Mouse (Mus musculus) spleen, adult 2 months (tissue): ENCODE data around the gene Hist1h4j. TPM values are rescaled to one million over a fixed set of nuclear protein-coding genes. Genes with fewer than 3 reads are reported as not detected.
A peak's percentile ranks its signal among the peaks of the same experiment; 100 is the strongest.
"Not testable (repeated sequence)": the region's sequence is repeated elsewhere in the genome, so short reads cannot be mapped to it uniquely, and the experiment has no call there.

Experiments used
- DNase-seq, 2 experiments: peaks; one replicate each; pipeline versions ENCODE4 v3.0.0 to v3.0.0-alpha.2; 2012 to 2021; ENCODE audit warnings: low spot score in 2 of 2, low read depth in 1 of 2
- H3K27ac ChIP-seq: fragments of 200-500 bp; 2 replicates; pipeline ENCODE4 v1.5.1; 2012; ENCODE audit warnings: low read length, inconsistent platforms; ENCODE audit not compliant: insufficient read depth
- H3K27me3 ChIP-seq: fragments of 200-500 bp; 2 replicates; pipeline ENCODE4 v1.6.1; 2012; ENCODE audit warnings: mild to moderate bottlenecking, moderate library complexity, low read length, inconsistent platforms; ENCODE audit not compliant: control insufficient read depth, insufficient read depth
- H3K36me3 ChIP-seq: fragments of 200-500 bp; 2 replicates; pipeline ENCODE4 v1.6.1; 2012; ENCODE audit warnings: mild to moderate bottlenecking, low read length, inconsistent platforms; ENCODE audit not compliant: control insufficient read depth, insufficient read depth
- H3K4me1 ChIP-seq: fragments of 200-500 bp; 2 replicates; pipeline ENCODE4 v1.6.1; 2011; ENCODE audit warnings: inconsistent platforms; ENCODE audit not compliant: control insufficient read depth, insufficient read depth, insufficient read length
- H3K4me3 ChIP-seq: fragments of 200-500 bp; 2 replicates; pipeline ENCODE4 v1.5.1; 2011; ENCODE audit warnings: mild to moderate bottlenecking, inconsistent platforms; ENCODE audit not compliant: insufficient read depth, insufficient read length; ENCODE audit errors: extremely low read depth
- CTCF ChIP-seq: fragments of 200-500 bp; IDR thresholded peaks from 2 replicates; pipeline ENCODE4 v1.5.1; 2011; ENCODE audit warnings: mild to moderate bottlenecking, inconsistent platforms; ENCODE audit not compliant: insufficient read depth, insufficient read length, insufficient replicate concordance; ENCODE audit errors: extremely low read depth
- POLR2A ChIP-seq: fragments of 200-500 bp; IDR thresholded peaks from 2 replicates; pipeline ENCODE4 v1.6.1; 2011; ENCODE audit warnings: low read depth, low read length, inconsistent platforms
- WGBS: fragments of 180-500 bp; shearing (Covaris S2); methylation state at CpG from one replicate; pipeline ENCODE4 v1.1.7; 2018; 5-methylcytosine and 5-hydroxymethylcytosine counted together
- polyA plus RNA-seq: library from polyadenylated mRNA; depleted of rRNA; stranded (reverse); fragments of >200 nt; gene quantifications from 2 replicates; pipeline ENCODE4 v1.2.3, GENCODE M21; 2012

Gene Hist1h4j
- polyA plus RNA-seq, 1 experiment, result 9.1 TPM

GRCm38 (mm10) chr13:21751417-21751816 lies 16.6 kb downstream of the Hist1h4j start:
- peaks cover 9% of the 10 kb centered on the region for H3K4me1 ChIP-seq
- H3K27me3 ChIP-seq, result no peaks in the 10 kb centered on the region
- no peak for DNase-seq
- no peak overlapping the region for H3K27ac ChIP-seq
- TF ChIP-seq POLR2A (no peak), CTCF (no peak)
- no peak overlapping the region; the same call in 1 of the 2 replicates for H3K4me3 ChIP-seq
- H3K36me3 ChIP-seq, result no peaks in the 10 kb centered on the region

- H3K36me3 ChIP-seq, result no peaks in the 10 kb centered on the region
- no peak overlapping the region; the same call in 1 of the 2 replicates for H3K27ac ChIP-seq
- H3K4me1 ChIP-seq, result peaks cover 9% of the 10 kb centered on the region
- H3K27me3 ChIP-seq, result no peaks in the 10 kb centered on the region
- H3K4me3 ChIP-seq, result no peak overlapping the region
- no peak for TF ChIP-seq CTCF
- no peak for TF ChIP-seq POLR2A
- 82% methylated on average over 3 of the region's 3 CpGs for WGBS
- no peak for DNase-seq
Observed at GRCm38 (mm10) chr13:21751827-21752226, 17.0 kb downstream of the Hist1h4j start.

GRCm38 (mm10) chr13:21752356-21752755 lies 17.5 kb downstream of the Hist1h4j start:
- Histone ChIP-seq H3K27me3 (no peaks in the 10 kb centered on the region), H3K4me3 (no peak overlapping the region), H3K36me3 (no peaks in the 10 kb centered on the region), H3K4me1 (peaks cover 9% of the 10 kb centered on the region), H3K27ac (0 out of 2 replicates have a peak overlapping the region, but pooled peaks have one; percentile 10)
- no peak for DNase-seq
- no peak for TF ChIP-seq POLR2A
- TF ChIP-seq CTCF, result no peak
- WGBS, result 63% methylated on average over 3 of the region's 3 CpGs

GRCm38 (mm10) chr13:21753051-21753523 lies 18.2 kb downstream of the Hist1h4j start:
- DNase-seq, result no peak
- Histone ChIP-seq H3K27me3 (no peaks in the 10 kb centered on the region), H3K4me1 (peaks cover 9% of the 10 kb centered on the region), H3K4me3 (peak overlapping the region; percentile 54; the same call in 1 of the 2 replicates), H3K36me3 (no peaks in the 10 kb centered on the region), H3K27ac (peak overlapping the region; percentile 92)
- TF ChIP-seq POLR2A (no peak), CTCF (no peak)
- WGBS, result 4% methylated on average over 10 of the region's 10 CpGs

- peak; percentile 60 to 90 for DNase-seq
- TF ChIP-seq POLR2A, result peak; percentile 50; the same call in 1 of the 2 replicates
- WGBS, result under 1% methylated on average over 48 of the region's 50 CpGs
- not testable (repeated sequence) for H3K27me3 ChIP-seq, H3K36me3 ChIP-seq, H3K4me1 ChIP-seq
- Histone ChIP-seq H3K4me3 (peak within 1 kb of the TSS; percentile 59), H3K27ac (peak within 1 kb of the TSS; percentile 92)
Observed at GRCm38 (mm10) chr13:21753524-21754285, 18.8 kb downstream of the Hist1h4j start, which contains the start of the genes Hist1h2ak and Hist1h2bn. Gene Hist1h2ak (minus strand): TSS chr13:21753827. Gene Hist1h2bn (plus strand): TSS chr13:21754123.

GRCm38 (mm10) chr13:21754294-21755001 lies 19.6 kb downstream of the Hist1h4j start:
- under 1% methylated on average over 20 of the region's 26 CpGs for WGBS
- DNase-seq, result peak in 1 of 2 experiments; percentile 38
- Histone ChIP-seq H3K4me3 (peak overlapping the region; percentile 40), H3K27ac (peak overlapping the region; percentile 91)
- not testable (repeated sequence) for H3K36me3 ChIP-seq, H3K4me1 ChIP-seq, H3K27me3 ChIP-seq

GRCm38 (mm10) chr13:21755707-21756106 lies 20.8 kb downstream of the Hist1h4j start:
- Histone ChIP-seq H3K4me1 (peaks cover 7% of the 10 kb centered on the region; the same call in 1 of the 2 replicates), H3K27me3 (no peaks in the 10 kb centered on the region), H3K27ac (no peak overlapping the region), H3K4me3 (no peak overlapping the region), H3K36me3 (no peaks in the 10 kb centered on the region)
- 35% methylated on average over 1 of the region's 1 CpGs for WGBS
- no peak for DNase-seq
- TF ChIP-seq POLR2A, result no peak
- no peak for TF ChIP-seq CTCF
